Mouse (Mus musculus) mouse embryonic stem cell (cell line): ENCODE results near the gene Eif4b.

Source experiments
- in situ Hi-C, 2 experiments: fragments of 300-500 bp; cut with MboI; formaldehyde crosslinking; loops; 1 replicate in 1 of 2; 3 replicates in 1 of 2; pipeline ENCODE4 v1.14.3; 2019 to 2020; ENCODE audit warnings: low sequenced_read_pairs in 2 of 2, low pct_unique_long_range_greater_than_20kb in 1 of 2, mixed read lengths in 1 of 2; ENCODE audit not compliant: unreplicated experiment in 1 of 2

Gene Eif4b

DNA sequence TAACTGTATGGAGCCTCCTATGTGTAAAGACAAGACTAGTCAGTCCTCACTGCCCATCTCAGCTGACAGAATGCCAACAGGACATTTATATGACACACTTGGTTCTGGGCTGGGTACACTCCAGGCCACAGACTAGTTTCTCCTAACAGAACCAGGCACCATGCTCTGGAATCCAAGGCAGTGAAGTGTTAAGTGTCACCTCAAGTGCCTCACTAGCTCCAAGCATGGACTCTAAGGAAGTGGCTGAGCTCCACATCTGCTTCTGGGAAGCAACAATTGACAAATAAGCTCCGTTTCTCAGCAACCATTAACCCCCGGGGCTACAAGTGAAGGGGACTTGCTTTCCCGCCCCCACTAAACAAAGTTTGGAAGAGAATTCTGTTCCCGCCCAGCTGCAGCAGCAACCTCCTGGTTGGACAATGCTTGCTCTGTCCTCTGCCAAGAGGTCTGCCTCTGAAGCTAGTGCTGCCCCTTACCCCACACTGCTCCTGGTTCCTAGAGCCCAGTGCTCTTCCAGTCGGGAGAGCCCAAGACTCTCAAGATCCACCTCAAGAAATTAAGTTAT is 24.5 kb downstream of the Eif4b start:
- in situ Hi-C loops, result loop anchor here in 1 of 2 experiments (25.0 kb wide), 1 partner anchor 389 kb away; no protein-coding TSS in a partner anchor

DNA sequence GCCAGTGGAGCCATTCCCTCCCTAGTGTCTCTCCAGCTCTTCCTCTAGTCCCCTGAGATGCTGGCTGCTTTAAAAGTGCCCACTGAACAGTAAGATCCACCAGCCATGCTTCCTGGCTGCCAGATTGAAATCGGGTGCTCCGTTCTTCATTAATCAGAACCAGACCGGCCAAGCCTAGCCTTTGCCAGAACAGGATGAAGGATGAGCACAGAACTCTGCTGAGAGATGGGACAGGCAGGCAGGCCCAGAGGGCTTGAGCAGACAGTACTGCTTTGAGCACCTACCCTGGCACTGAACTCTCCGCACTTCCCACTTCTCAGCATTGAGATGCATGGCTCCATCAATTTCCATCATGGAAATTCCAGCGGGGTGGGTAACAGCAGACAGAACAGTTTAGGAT is 25.7 kb downstream of the Eif4b start:
- in situ Hi-C loops, result loop anchor here in 1 of 2 experiments (25.0 kb wide), 1 partner anchor 388 kb away; no protein-coding TSS in a partner anchor

GRCm38 (mm10) chr15:102099771-102100160 is 26.2 kb downstream of the Eif4b start:
- in situ Hi-C loops, result loop anchor here in 1 of 2 experiments (25.0 kb wide), 1 partner anchor 388 kb away; no protein-coding TSS in a partner anchor

DNA sequence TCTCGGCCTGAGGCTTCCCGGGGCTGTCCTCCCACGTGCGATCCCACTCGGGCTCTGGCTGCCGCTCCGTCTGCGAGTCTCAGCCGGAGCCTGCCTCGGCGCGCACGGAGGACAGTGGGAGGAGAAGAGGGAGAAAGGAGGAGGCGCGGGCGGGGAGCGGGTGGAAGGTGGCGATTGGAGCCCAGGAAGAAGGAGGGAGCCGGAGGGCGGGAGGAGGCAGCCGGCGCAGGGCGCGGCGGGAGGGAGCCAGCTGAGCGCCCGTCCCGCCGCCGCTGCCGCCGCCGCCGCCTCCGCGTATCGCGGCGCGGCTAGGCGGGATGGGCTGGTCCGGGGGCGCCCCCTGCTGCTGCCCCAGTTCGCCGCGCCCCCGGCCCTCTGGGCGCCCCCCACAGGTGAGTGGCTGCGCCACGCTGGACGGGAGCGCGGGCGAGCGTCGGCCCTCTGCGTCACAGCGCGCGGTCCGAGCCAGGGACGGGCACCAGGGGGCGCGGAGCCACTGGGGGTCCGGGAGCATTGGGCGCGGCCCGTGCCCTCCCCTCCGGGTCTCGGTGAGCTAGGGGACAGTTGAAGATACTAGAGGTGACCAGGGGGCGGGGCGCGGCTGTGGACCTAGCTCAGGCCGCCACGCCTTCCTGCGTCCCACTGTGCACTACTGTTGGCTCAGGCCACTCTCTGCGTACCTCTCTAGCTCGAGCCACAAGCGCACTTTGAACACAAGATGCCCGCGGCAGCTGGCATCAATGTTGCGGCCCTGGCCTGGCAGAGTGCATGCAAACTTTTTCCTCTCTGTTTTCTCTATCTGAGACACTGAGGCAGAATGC is 26.8 kb downstream of the Eif4b start, which contains the start of gene Tns2:
TSS of gene Tns2 (plus strand) at position 253 of the 821 bp plus-strand sequence.
- in situ Hi-C loops, result no loop called here

DNA sequence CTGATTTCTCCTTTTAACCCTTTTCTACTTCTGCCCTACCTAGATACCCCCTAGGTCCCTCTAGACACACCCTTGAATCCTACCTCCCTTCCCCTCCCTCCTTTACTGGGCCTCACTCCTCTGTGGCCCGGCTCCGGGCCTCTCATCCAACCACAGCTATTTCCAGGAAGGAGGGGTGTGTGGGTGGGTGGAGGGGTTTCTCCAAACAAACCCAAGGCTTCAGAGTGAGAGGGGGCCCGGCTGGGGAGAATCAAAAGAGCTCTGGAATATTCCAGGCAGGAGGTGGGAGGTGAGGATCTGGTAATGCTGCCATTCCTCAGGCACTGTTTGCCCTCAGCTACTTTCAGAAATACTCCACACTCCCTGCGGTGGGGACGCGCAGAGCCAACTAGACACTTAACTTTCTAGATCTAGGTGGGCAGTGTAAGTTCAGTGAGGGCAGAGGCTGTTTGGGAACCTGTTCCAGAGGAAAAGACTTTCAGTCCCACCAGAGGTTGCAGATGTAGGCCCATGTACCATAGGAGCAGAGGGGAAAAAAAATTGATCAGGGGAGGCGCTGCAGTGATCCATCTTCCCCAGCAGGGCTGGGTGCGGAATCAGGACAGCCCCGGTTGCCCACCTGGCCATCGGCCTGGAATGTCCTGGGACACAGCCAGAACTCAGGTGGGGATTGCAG is 27.6 kb downstream of the Eif4b start:
- in situ Hi-C loops, result no loop called here

GRCm38 (mm10) chr15:102101672-102102541 is 28.3 kb downstream of the Eif4b start:
- in situ Hi-C loops, result no loop called here

DNA sequence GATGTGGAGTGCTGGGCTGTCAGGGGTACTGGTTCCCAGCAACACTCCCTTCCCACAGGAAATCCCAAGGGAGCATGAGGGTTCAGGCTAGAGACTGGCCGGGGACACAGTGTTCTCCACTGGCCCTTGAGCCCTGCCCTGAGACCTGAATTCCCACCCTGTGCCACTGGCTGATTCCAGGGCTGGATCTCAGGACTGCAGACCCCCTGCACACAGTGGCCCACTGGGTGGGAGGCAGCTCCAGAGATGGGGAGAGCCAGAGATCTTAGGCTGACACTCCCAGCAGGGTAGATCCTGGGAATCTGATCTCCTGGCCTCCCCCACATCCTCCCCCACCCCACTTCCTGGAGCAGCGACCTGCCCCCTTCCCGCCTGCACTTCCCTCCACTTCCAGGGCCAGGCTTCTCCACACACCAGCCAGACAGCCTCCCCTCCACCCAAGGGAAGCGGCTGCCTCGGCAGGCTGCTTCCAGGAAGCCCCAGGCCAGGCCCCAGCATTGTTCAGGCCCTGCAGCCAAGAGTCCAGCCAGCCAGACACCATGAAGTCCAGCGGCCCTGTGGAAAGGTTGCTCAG is 29.1 kb downstream of the Eif4b start:
- in situ Hi-C loops, result no loop called here

- in situ Hi-C loops, result no loop called here
These were observed 29.9 kb downstream of the Eif4b start for GRCm38 (mm10) chr15:102103371-102103946.

GRCm38 (mm10) chr15:102103947-102104555 is 30.5 kb downstream of the Eif4b start:
- in situ Hi-C loops, result no loop called here

DNA sequence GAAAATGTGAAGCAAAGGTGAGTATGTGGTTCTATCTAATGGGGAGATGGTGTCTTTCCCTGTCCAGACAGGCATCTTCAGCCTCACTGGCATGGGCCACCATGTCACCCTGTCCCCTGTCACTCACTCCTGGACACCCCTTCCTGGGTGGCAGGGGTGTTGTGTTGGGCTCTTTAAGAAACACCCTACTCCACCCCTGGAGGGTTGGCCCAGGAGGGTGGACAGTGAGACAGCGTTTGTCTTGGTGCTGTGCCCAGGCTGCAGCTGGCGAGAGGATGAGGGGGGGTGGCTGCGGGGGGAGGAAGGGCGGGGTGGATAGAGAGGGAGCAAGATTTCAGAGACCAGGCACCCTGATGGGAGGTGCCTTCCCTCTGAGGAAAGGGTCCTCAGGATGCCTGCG is 31.8 kb downstream of the Eif4b start:
- in situ Hi-C loops, result no loop called here

DNA sequence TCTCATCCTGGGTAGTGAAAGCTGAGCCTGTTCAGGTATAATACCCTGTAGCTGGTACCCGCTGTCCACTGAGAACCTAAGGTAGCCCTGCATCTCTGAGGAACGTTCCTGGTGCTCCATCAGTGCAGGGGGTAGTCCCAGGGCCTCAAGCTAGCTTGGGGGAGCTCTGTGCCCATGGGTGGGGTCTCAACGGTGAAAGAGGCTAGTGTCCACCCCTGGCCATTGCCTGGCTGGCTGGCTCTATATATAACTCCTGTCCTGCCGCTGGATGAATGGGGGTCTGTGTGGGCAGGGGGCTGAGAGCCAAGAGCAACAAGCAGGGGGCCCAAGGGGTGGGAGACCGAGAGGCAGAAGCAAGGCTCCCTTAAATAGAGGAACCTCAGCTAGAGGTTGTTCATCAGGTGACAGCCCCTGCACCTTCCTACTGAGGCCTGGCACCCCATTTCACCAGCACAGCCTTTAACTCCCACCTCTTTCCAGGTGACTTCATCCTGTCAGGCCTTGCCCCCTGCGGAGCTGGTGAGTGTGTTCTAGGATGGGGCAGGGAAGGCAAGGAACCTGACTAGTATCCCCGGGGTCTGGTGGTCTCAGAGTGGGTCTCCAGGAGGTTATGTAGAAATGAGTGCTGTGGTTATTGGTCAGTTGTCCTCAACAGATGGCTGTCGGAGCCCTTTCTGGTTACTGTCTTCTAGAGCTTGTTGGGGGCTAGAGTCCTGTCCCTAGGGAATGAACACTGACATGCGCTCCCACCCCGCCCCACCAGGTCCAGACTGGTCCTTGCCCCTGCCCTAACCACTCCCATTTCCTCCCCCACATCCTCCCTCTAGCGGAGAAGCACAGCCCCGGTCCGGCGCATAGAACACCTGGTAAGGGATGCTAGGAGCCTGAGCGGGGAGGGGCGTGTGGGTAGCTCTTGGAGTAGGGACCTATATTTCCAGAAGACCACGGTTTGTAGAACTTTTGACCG is 32.5 kb downstream of the Eif4b start:
- in situ Hi-C loops, result no loop called here

GRCm38 (mm10) chr15:102106754-102107456 is 33.3 kb downstream of the Eif4b start:
- in situ Hi-C loops, result no loop called here

DNA sequence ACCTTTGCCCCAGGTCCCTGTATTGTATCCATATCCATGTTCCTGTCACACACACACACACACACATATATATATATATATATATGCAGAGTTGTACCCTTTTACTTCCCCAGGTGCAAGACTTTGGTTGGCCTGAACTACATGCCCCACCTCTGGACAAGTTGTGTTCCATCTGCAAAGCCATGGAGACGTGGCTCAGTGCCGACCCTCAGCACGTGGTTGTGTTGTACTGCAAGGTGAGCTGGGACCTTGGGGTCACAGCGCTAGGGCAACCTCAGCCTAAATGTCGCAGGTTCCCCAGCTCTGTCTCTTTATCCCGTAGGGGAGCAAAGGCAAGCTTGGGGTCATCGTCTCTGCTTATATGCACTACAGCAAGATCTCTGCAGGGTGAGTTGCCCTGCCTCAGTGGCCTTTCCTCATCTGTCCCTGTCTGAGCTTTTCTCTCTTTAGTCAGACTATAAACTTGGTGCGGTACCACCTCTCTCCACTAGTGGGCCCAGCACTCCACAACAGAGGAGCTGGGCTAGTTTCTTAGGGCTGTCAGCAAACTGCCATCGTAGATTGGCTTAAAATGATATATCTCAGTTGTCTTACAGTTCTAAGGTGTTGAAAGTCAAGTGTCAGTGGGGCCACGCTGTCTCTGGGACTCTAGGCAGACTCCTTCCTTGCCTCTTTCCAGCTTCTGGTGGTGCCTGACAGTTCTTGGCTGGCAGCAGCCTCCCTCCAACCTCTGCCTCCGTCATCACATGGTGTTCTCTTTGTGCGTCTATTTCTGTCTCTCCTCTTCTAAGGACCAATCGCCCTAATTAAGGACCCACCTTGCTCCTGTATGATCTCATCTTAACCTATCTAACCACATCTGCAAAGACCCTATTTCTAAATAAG is 34.4 kb downstream of the Eif4b start:
- in situ Hi-C loops, result no loop called here

DNA sequence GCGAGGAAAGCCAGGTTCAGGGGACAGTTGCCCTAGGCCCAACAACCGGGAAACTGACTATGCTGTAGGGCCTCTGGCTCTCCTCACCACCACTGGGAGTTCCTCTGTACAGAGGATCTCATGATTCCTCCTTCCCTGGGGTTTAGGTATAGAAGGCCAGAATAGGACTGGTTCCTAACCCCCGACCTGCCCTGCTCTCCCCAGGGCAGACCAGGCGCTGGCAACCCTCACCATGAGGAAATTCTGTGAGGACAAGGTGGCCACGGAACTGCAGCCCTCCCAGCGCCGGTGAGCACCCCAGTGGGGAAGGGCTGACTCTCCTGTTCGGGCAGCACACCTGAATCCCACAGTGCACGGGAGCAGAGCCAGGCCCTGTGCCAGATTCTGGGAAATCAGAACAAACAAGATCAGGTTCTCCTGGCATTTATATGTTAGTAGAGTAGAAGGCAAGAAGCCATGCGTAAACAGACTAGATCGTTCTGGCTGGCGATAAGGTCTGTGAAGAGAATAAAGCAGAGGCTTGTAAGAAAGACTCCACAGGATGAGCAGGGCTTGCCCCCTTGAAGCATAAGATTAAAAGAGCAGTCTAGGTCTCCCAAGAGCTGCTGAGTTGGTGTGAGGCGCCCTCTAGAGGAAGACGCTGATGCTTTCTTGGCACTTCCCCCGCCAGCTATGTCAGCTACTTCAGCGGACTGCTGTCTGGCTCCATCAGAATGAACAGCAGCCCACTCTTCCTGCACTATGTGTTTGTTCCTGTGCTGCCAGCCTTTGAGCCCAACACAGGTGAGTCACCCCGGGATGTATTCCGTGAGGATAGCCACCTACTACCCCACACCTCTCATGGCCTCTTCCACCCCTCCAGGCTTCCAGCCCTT is 35.3 kb downstream of the Eif4b start:
- in situ Hi-C loops, result no loop called here
